Mouse (Mus musculus) embryonic facial prominence, embryonic 11.5 days (tissue): ENCODE measurements around the gene Znrf2. TPM values are rescaled to one million over a fixed set of nuclear protein-coding genes. Genes with fewer than 3 reads are reported as not detected.
"Not testable (repeated sequence)": the region's sequence is repeated elsewhere in the genome, so short reads cannot be mapped to it uniquely, and the experiment has no call there.

Source experiments
- ATAC-seq: fragments of 200-750 bp; cut with Nextera tagmentation; replicated peaks from 2 replicates; pipeline ENCODE4 v1.8.0; 2017; ENCODE audit warnings: low read depth; ENCODE audit not compliant: insufficient number of reproducible peaks, low FRiP score, low TSS enrichment
- DNase-seq: peaks from one replicate; pipeline ENCODE4 v3.0.0-alpha.2; 2015; ENCODE audit warnings: low spot score
- H3K27ac ChIP-seq: fragments of 300-500 bp; sonication (generic); replicated peaks from 2 replicates; pipeline ENCODE4 v1.5.1; 2014; ENCODE audit warnings: mild to moderate bottlenecking, low read depth, low read length, control low read depth
- H3K27me3 ChIP-seq: fragments of 300-500 bp; sonication (generic); 2 replicates; pipeline ENCODE4 v1.6.1; 2014; ENCODE audit warnings: mild to moderate bottlenecking, low read length, moderate library complexity, mixed read lengths; ENCODE audit not compliant: control insufficient read depth, insufficient read depth
- H3K36me3 ChIP-seq: fragments of 300-500 bp; sonication (generic); replicated peaks from 2 replicates; pipeline ENCODE4 v1.6.1; 2014; ENCODE audit warnings: low read depth, mild to moderate bottlenecking, low read length, moderate library complexity, mixed read lengths; ENCODE audit not compliant: control insufficient read depth, insufficient read depth
- H3K4me1 ChIP-seq: fragments of 300-500 bp; sonication (generic); 2 replicates; pipeline ENCODE4 v1.6.1; 2014; ENCODE audit warnings: low read length, mixed read lengths; ENCODE audit not compliant: control insufficient read depth, insufficient read depth
- H3K4me2 ChIP-seq: fragments of 300-500 bp; sonication (generic); 2 replicates; pipeline ENCODE4 v1.6.1; 2014; ENCODE audit warnings: low read depth, mild to moderate bottlenecking, control low read depth, low read length, moderate library complexity
- H3K4me3 ChIP-seq: fragments of 300-500 bp; sonication (generic); 2 replicates; pipeline ENCODE4 v1.5.1; 2014; ENCODE audit warnings: low read depth, low read length, control low read depth
- H3K9ac ChIP-seq: fragments of 300-500 bp; sonication (generic); replicated peaks from 2 replicates; pipeline ENCODE4 v1.6.1; 2014; ENCODE audit warnings: mild to moderate bottlenecking, control low read depth, low read length
- H3K9me3 ChIP-seq: fragments of 300-500 bp; sonication (generic); replicated peaks from 2 replicates; pipeline ENCODE4 v1.6.1; 2016; ENCODE audit warnings: mild to moderate bottlenecking, low read length, inconsistent platforms, mixed read lengths; ENCODE audit not compliant: control insufficient read depth
- WGBS: fragments of 180-500 bp; shearing (Covaris S2); extraction: QIAGEN DNeasy Blood & Tissue Kit; methylation state at CpG from one replicate; pipeline ENCODE4 v1.1.7; 2014; 5-methylcytosine and 5-hydroxymethylcytosine counted together
- polyA plus RNA-seq: library from polyadenylated mRNA; unstranded; fragments of >200 nt; fragmentation: Nextera tagmentation; extraction: Ambion mirVana; gene quantifications from 2 replicates; pipeline ENCODE4 v1.2.1, GENCODE M21; 2014

Gene Znrf2
- polyA plus RNA-seq, 1 experiment from 2014 or later, result 2.3 TPM

DNA sequence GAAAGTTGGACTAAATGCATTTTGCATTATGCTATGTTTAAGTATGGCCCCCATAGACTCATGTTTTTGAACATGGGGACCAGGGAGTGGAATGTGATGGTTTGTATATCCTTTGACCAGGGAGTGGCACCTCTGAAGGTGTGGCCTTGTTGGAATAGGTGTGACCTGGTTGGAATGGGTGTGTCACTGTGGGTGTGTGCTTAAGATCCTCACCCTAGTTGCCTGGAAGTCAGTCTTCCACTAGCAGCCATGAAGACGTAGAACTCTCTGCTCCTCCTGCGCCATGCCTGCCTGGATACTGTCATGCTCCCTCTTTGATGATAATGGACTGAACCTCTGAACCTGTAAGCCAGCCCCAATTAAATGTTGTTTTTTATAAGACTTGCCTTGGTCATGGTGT is 7.8 kb downstream of the Znrf2 start:
- H3K4me3 ChIP-seq, H3K4me2 ChIP-seq, H3K9me3 ChIP-seq, H3K9ac ChIP-seq, H3K36me3 ChIP-seq, H3K4me1 ChIP-seq, H3K27me3 ChIP-seq, H3K27ac ChIP-seq, DNase-seq, ATAC-seq: not testable (repeated sequence)
- 91% methylated on average over 2 of the region's 2 CpGs for WGBS

DNA sequence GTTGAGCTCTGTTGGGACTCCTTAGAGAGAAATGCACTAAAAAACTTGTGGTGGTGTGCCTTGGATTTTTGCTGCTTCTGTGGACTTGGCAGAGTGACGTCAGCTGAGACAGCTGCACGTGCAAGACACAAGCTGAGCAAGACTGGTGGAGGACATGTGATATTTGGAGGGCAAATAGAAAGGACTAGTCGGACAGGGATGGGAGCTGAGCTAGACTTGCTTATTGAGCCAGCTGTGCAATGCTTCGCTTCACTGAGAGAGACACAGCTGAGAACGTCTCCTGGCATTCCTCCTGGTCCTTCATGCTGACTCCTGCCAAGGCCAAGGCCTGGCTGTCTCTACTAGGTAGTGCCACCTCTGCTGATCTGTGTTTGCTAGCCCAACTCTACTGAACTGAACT is 10.8 kb downstream of the Znrf2 start:
- Histone ChIP-seq H3K9ac (no peak overlapping the region), H3K27me3 (no peaks in the 10 kb centered on the region), H3K9me3 (no peaks in the 10 kb centered on the region), H3K36me3 (no peaks in the 10 kb centered on the region), H3K4me1 (no peaks in the 10 kb centered on the region), H3K4me2 (no peak overlapping the region), H3K27ac (no peak overlapping the region), H3K4me3 (no peak overlapping the region)
- no peak for DNase-seq
- WGBS, result 89% methylated on average over 5 of the region's 5 CpGs
- ATAC-seq, result no peak

DNA sequence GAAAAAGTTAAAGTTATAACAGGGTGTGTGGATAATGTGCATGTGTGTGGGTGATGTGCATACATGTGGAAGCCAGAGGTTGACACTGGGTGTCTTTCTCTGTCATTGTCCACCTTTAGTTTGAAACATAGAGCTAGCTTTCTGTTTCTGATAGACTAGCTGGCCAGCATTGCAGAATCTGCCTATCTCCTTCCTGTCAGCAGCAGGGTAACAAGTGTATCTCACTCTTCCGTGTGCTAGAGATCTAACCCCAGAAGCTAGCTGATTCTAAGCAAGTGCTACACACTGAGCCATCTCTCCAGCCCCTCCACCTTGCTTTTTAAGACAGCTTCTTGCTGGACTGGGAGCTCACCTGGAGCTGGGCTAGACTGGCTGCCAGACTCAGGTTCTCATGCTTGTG is 11.6 kb downstream of the Znrf2 start:
- Histone ChIP-seq H3K9ac (no peak overlapping the region), H3K4me2 (no peak overlapping the region), H3K4me3 (no peak overlapping the region), H3K27me3 (no peaks in the 10 kb centered on the region), H3K36me3 (no peaks in the 10 kb centered on the region), H3K4me1 (no peaks in the 10 kb centered on the region), H3K27ac (no peak overlapping the region), H3K9me3 (no peaks in the 10 kb centered on the region)
- DNase-seq (no peak), ATAC-seq (no peak)
- 74% methylated on average over 1 of the region's 1 CpGs for WGBS

DNA sequence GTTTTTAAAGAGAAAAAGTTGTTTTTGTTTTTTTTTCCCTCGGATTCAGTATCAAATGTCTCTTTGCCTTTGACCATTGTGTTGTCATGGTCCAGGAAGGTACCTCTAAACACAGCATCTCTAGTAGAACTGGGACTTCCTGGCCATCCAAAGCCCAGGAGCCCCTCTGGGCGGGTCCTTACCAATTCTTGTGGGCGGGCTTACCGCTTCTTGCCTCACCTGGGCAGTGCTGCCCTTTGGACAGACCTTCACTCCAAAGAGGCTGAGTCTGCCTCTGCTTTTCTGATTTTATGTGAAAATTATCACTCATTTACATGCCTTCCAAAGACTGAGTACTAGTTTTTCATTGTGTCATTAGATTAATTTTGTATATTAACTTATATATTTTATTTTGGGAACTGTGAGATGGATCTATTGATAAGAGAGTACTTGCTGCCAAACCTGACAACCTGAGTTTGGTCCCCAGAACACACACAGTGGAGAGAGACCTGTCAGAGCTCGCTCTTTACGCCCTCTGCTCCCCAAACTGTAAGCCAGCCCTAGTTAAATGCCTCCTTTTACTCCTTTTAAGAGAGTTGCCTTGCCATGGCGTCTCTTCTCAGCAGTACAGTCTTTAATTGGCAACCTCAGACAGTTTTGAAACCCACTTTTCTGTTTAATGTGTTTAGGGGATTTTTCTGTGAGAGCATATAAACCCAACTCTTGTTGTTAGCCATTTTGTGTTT is 13.5 kb downstream of the Znrf2 start:
- H3K9me3 ChIP-seq, result no peaks in the 10 kb centered on the region
- H3K4me2 ChIP-seq, result no peak overlapping the region
- H3K27me3 ChIP-seq, result no peaks in the 10 kb centered on the region
- no peak overlapping the region for H3K27ac ChIP-seq
- DNase-seq (no peak), ATAC-seq (no peak)
- no peak overlapping the region for H3K4me3 ChIP-seq
- WGBS, result 80% methylated on average over 7 of the region's 7 CpGs
- no peak overlapping the region for H3K9ac ChIP-seq
- no peaks in the 10 kb centered on the region for H3K36me3 ChIP-seq
- H3K4me1 ChIP-seq, result no peaks in the 10 kb centered on the region

DNA sequence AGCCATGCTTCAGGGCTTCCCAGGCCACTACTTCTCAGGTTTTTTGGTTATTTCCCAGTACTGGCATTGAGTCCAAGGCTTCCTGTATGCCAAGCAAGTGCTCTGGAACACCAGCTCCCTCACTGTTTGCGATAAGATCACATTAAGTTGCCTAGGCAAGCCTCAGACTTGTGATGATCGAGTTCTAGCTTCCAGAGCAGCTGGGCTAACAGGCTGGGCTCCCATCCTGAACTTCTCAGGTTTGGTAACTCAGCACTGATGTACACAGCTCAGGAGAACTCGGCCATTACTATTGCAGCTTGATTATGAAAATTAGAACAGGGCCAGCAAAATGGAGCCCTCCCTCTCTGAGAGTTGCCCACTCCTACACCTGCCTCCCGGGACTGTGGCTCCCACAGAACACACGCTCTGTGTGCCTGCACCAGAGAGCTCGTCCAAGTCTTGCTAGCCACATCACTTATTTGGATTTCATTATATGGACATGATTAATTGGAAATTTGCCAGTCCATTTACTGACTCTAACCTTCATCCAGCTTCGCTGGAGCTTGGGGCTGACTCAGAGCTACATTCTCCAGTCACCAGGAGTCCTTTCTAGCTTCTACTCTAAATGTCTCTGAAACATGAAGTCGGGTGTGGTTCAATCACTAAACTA is 14.5 kb downstream of the Znrf2 start:
- H3K36me3 ChIP-seq, result no peaks in the 10 kb centered on the region
- H3K4me3 ChIP-seq, result no peak overlapping the region
- DNase-seq (no peak), ATAC-seq (no peak)
- no peak overlapping the region for H3K27ac ChIP-seq
- no peaks in the 10 kb centered on the region for H3K27me3 ChIP-seq
- H3K4me1 ChIP-seq, result no peaks in the 10 kb centered on the region
- H3K9me3 ChIP-seq, result no peaks in the 10 kb centered on the region
- H3K9ac ChIP-seq, result no peak overlapping the region
- no peak overlapping the region for H3K4me2 ChIP-seq
- 76% methylated on average over 8 of the region's 8 CpGs for WGBS

DNA sequence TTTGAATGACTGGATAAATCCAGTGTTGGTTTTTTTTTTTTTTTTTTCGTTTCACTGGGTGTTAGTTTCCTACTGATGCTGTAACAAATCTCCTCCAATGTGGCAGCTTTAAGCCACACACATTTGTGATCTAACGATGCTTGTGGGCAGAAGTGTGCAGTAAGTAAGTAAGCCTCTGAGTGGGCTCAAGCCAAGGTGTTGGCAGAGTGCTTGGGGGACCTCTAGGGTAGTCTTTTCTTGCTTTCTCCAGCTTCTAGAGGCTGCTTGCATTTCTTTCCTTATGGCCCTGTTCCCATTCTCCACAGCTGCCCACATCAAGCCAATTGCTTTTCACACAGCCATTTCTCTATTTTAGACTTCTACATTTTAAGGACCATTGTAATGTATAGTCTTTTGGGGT is 16.7 kb downstream of the Znrf2 start:
- no peak for ATAC-seq
- WGBS, result 80% methylated on average over 2 of the region's 2 CpGs

DNA sequence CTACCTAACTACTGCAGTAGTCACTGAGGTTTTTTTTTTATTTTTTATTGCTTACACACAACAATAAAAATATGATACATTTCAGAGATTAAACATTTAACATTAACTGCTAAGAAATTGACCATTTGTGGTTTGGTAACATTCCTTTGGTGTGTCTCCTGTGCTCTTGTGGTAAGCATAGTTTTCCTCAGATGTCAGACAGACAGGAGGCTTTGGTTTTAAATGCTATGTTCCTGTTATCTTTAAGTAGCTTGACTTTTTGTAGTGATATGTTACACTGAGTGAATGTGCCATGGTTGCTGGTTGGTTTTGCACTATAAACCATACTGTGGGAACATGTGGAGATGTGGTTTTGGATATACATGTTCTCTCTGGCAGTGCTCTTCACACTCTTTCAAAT is 19.9 kb downstream of the Znrf2 start:
- DNase-seq, result no peak
- Histone ChIP-seq H3K4me2 (no peak overlapping the region), H3K27ac (no peak overlapping the region)

More for the DNA sequence above, 16.7 kb downstream of the Znrf2 start:
- H3K36me3 ChIP-seq, result no peaks in the 10 kb centered on the region
- H3K4me1 ChIP-seq, result no peaks in the 10 kb centered on the region
- H3K27me3 ChIP-seq, result no peaks in the 10 kb centered on the region
- no peak overlapping the region for H3K9ac ChIP-seq
- no peak for DNase-seq
- H3K4me3 ChIP-seq, result no peak overlapping the region
- H3K27ac ChIP-seq, result no peak overlapping the region
- no peaks in the 10 kb centered on the region for H3K9me3 ChIP-seq
- H3K4me2 ChIP-seq, result no peak overlapping the region

DNA sequence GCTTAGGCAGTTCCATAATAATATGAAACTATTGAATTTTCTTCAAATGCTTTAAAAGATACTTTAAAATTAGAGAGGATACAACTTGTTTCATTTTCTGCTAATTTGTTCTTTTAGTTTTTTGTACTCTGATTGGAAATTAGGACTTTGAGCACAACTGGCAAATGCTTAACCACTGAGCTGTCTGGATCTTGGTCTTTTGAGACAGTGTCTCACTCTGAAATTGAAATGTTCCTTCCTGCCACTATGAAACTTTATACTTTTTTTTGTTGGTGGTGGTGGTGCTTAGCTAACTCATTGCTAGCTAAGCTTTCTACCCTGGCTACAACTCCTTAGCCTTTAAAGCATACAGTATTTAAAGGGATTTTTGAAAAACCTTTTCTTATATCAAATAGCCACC is 24.7 kb downstream of the Znrf2 start:
- H3K36me3 ChIP-seq, result no peaks in the 10 kb centered on the region
- no peaks in the 10 kb centered on the region for H3K27me3 ChIP-seq
- no peaks in the 10 kb centered on the region for H3K4me1 ChIP-seq
- no peak for DNase-seq
- no peak overlapping the region for H3K4me2 ChIP-seq
- no peak overlapping the region for H3K9ac ChIP-seq
- no peak for ATAC-seq
- H3K4me3 ChIP-seq, result no peak overlapping the region
- H3K27ac ChIP-seq, result no peak overlapping the region
- H3K9me3 ChIP-seq, result no peaks in the 10 kb centered on the region

More for the DNA sequence above, 19.9 kb downstream of the Znrf2 start:
- Histone ChIP-seq H3K36me3 (no peaks in the 10 kb centered on the region), H3K4me1 (no peaks in the 10 kb centered on the region), H3K9ac (no peak overlapping the region), H3K27me3 (no peaks in the 10 kb centered on the region), H3K4me3 (no peak overlapping the region), H3K9me3 (no peaks in the 10 kb centered on the region)
- no peak for ATAC-seq
